Mouse (Mus musculus) MEL (cell line): Measurements from ENCODE around the gene Plxnc1. TPM values are rescaled to one million over a fixed set of nuclear protein-coding genes. Genes with fewer than 3 reads are reported as not detected.
A peak's percentile ranks its signal among the peaks of the same experiment; 100 is the strongest.

Experiments used
- DNase-seq: peaks from one replicate; pipeline ENCODE4 v3.0.0; 2011; ENCODE audit warnings: low read depth, low spot score
- H3K27ac ChIP-seq: 2 replicates; pipeline ENCODE4 v1.5.1; 2012; ENCODE audit warnings: low read depth, mild to moderate bottlenecking, control low read depth, low read length, moderate library complexity; ENCODE audit not compliant: control insufficient read depth
- H3K27me3 ChIP-seq, 2 experiments: fragments of 150-350 bp in 1 of 2; sonication (generic) in 1 of 2; 2 replicates each; pipeline ENCODE4 v1.6.1; 2012; ENCODE audit warnings: low read length in 2 of 2, mild to moderate bottlenecking in 2 of 2, improper control_type of control experiment in 1 of 2, moderate library complexity in 1 of 2; ENCODE audit not compliant: insufficient read depth in 2 of 2, control insufficient read depth in 1 of 2
- H3K36me3 ChIP-seq, 2 experiments: 2 replicates each; pipeline ENCODE4 v1.6.1; 2012 to 2014; ENCODE audit warnings: low read length in 2 of 2, improper control_type of control experiment in 1 of 2, inconsistent platforms in 1 of 2, mild to moderate bottlenecking in 1 of 2; ENCODE audit not compliant: insufficient read depth in 2 of 2, control insufficient read depth in 1 of 2
- H3K4me1 ChIP-seq, 2 experiments: fragments of 150-350 bp in 1 of 2; sonication (generic) in 1 of 2; 2 replicates each; pipeline ENCODE4 v1.6.1; 2012; ENCODE audit warnings: low read length in 2 of 2, improper control_type of control experiment in 1 of 2, mild to moderate bottlenecking in 1 of 2; ENCODE audit not compliant: insufficient read depth in 2 of 2, control insufficient read depth in 1 of 2
- H3K4me3 ChIP-seq, 2 experiments: fragments of 150-350 bp in 1 of 2; sonication (generic) in 1 of 2; 2 replicates each; pipeline ENCODE4 v1.5.1; 2012; ENCODE audit warnings: low read depth in 2 of 2, low read length in 2 of 2, mild to moderate bottlenecking in 2 of 2, moderate library complexity in 2 of 2, control low read depth in 1 of 2, improper control_type of control experiment in 1 of 2; ENCODE audit not compliant: control insufficient read depth in 1 of 2, insufficient read depth in 1 of 2
- H3K79me2 ChIP-seq: 2 replicates; pipeline ENCODE4 v1.6.1; 2012; ENCODE audit warnings: mild to moderate bottlenecking, low read length, moderate library complexity; ENCODE audit not compliant: control insufficient read depth, poor library complexity, insufficient read depth
- H3K9ac ChIP-seq: 2 replicates; pipeline ENCODE4 v1.6.1; 2012; ENCODE audit warnings: low read depth, mild to moderate bottlenecking, control low read depth, low read length, moderate library complexity; ENCODE audit not compliant: control insufficient read depth, poor library complexity, severe bottlenecking
- H3K9me3 ChIP-seq: fragments of 150-350 bp; sonication (generic); replicated peaks from 2 replicates; pipeline ENCODE4 v1.6.1; 2012; ENCODE audit warnings: mild to moderate bottlenecking, low read length, improper control_type of control experiment, moderate library complexity; ENCODE audit not compliant: insufficient read depth
- CHD1 ChIP-seq: IDR thresholded peaks from 2 replicates; pipeline ENCODE4 v1.6.1; 2012; ENCODE audit warnings: low read depth, mild to moderate bottlenecking, inconsistent platforms, low read length, improper control_type of control experiment
- CHD2 ChIP-seq: IDR thresholded peaks from 2 replicates; pipeline ENCODE4 v1.6.1; 2011; ENCODE audit warnings: low read length, improper control_type of control experiment
- CTCF ChIP-seq, 3 experiments: IDR thresholded peaks in 2 of 3; conservative IDR thresholded peaks in 1 of 3; 2 replicates each; pipeline ENCODE4 v1.5.1; 2011 to 2012; ENCODE audit warnings: low read length in 3 of 3, low read depth in 2 of 3, mild to moderate bottlenecking in 2 of 3, improper control_type of control experiment in 1 of 3, inconsistent platforms in 1 of 3, mixed read lengths in 1 of 3, moderate library complexity in 1 of 3; ENCODE audit not compliant: control insufficient read depth in 1 of 3, insufficient read depth in 1 of 3, poor library complexity in 1 of 3, severe bottlenecking in 1 of 3
- E2F4 ChIP-seq: IDR thresholded peaks from 2 replicates; pipeline ENCODE4 v1.6.1; 2011; ENCODE audit warnings: low read depth, low read length, improper control_type of control experiment, borderline replicate concordance
- ELF1 ChIP-seq: IDR thresholded peaks from 2 replicates; pipeline ENCODE4 v1.6.1; 2014; ENCODE audit warnings: low read depth, mild to moderate bottlenecking, inconsistent platforms, low read length, improper control_type of control experiment, moderate library complexity
- EP300 ChIP-seq, 2 experiments: IDR thresholded peaks; 2 replicates each; pipeline ENCODE4 v1.6.1; 2011; ENCODE audit warnings: improper control_type of control experiment in 2 of 2, low read length in 2 of 2, low read depth in 1 of 2, mild to moderate bottlenecking in 1 of 2
- ETS1 ChIP-seq: IDR thresholded peaks from 2 replicates; pipeline ENCODE4 v1.6.1; 2012; ENCODE audit warnings: low read depth, mild to moderate bottlenecking, inconsistent platforms, low read length, improper control_type of control experiment, moderate library complexity
- GABPA ChIP-seq: IDR thresholded peaks from 2 replicates; pipeline ENCODE4 v1.6.1; 2012; ENCODE audit warnings: low read depth, mild to moderate bottlenecking, inconsistent platforms, low read length, improper control_type of control experiment, moderate library complexity
- GATA1 ChIP-seq: IDR thresholded peaks from 2 replicates; pipeline ENCODE4 v1.6.1; 2011; ENCODE audit warnings: low read depth, low read length, improper control_type of control experiment
- JUND ChIP-seq: IDR thresholded peaks from 2 replicates; pipeline ENCODE4 v1.6.1; 2011; ENCODE audit warnings: low read depth, mild to moderate bottlenecking, improper control_type of control experiment, low read length
- KAT2A ChIP-seq: conservative IDR thresholded peaks from 2 replicates; pipeline ENCODE4 v1.6.1; 2012; ENCODE audit warnings: low read depth, low read length, improper control_type of control experiment, inconsistent platforms
- MAFK ChIP-seq: IDR thresholded peaks from 2 replicates; pipeline ENCODE4 v1.6.1; 2011; ENCODE audit warnings: low read depth, mild to moderate bottlenecking, low read length, improper control_type of control experiment, borderline replicate concordance
- MAX ChIP-seq: IDR thresholded peaks from 2 replicates; pipeline ENCODE4 v1.6.1; 2011; ENCODE audit warnings: low read length, improper control_type of control experiment
- MAZ ChIP-seq: IDR thresholded peaks from 2 replicates; pipeline ENCODE4 v1.6.1; 2012; ENCODE audit warnings: low read depth, mild to moderate bottlenecking, inconsistent platforms, low read length, improper control_type of control experiment
- MEF2A ChIP-seq: IDR thresholded peaks from 2 replicates; pipeline ENCODE4 v1.6.1; 2014; ENCODE audit warnings: low read depth, mild to moderate bottlenecking, inconsistent platforms, low read length, improper control_type of control experiment; ENCODE audit not compliant: poor library complexity, insufficient replicate concordance, severe bottlenecking; ENCODE audit errors: extremely low read depth
- MXI1 ChIP-seq: IDR thresholded peaks from 2 replicates; pipeline ENCODE4 v1.6.1; 2011; ENCODE audit warnings: mild to moderate bottlenecking, low read depth, low read length, improper control_type of control experiment
- MYB ChIP-seq: IDR thresholded peaks from 2 replicates; pipeline ENCODE4 v1.6.1; 2011; ENCODE audit warnings: mild to moderate bottlenecking, low read depth, low read length, improper control_type of control experiment
- NELFE ChIP-seq: IDR thresholded peaks from 2 replicates; pipeline ENCODE4 v1.6.1; 2011; ENCODE audit warnings: low read depth, low read length, improper control_type of control experiment
- NRF1 ChIP-seq: IDR thresholded peaks from 2 replicates; pipeline ENCODE4 v1.6.1; 2014; ENCODE audit warnings: low read depth, mild to moderate bottlenecking, inconsistent platforms, low read length, improper control_type of control experiment, moderate library complexity; ENCODE audit not compliant: poor library complexity, insufficient read depth, severe bottlenecking
- POLR2A ChIP-seq, 2 experiments: IDR thresholded peaks; 2 replicates each; pipeline ENCODE4 v1.6.1; 2011 to 2012; ENCODE audit warnings: low read length in 2 of 2, mild to moderate bottlenecking in 2 of 2, control low read depth in 1 of 2, improper control_type of control experiment in 1 of 2, low read depth in 1 of 2, moderate library complexity in 1 of 2; ENCODE audit not compliant: control insufficient read depth in 1 of 2, insufficient read depth in 1 of 2, poor library complexity in 1 of 2
- POLR2AphosphoS2 ChIP-seq: IDR thresholded peaks from 2 replicates; pipeline ENCODE4 v1.6.1; 2011; ENCODE audit warnings: low read length, improper control_type of control experiment
- RAD21 ChIP-seq: IDR thresholded peaks from 2 replicates; pipeline ENCODE4 v1.6.1; 2011; ENCODE audit warnings: mild to moderate bottlenecking, low read depth, low read length, improper control_type of control experiment
- RCOR1 ChIP-seq: IDR thresholded peaks from 2 replicates; pipeline ENCODE4 v1.6.1; 2012; ENCODE audit warnings: low read depth, mild to moderate bottlenecking, inconsistent platforms, low read length, improper control_type of control experiment
- SIN3A ChIP-seq: IDR thresholded peaks from 2 replicates; pipeline ENCODE4 v1.6.1; 2012; ENCODE audit warnings: low read length, improper control_type of control experiment, inconsistent platforms
- SMC3 ChIP-seq: IDR thresholded peaks from 2 replicates; pipeline ENCODE4 v1.6.1; 2011; ENCODE audit warnings: low read depth, low read length, improper control_type of control experiment
- TAL1 ChIP-seq: IDR thresholded peaks from 2 replicates; pipeline ENCODE4 v1.6.1; 2012; ENCODE audit warnings: mild to moderate bottlenecking, inconsistent platforms, low read length, moderate library complexity, mixed read lengths
- TCF12 ChIP-seq: IDR thresholded peaks from 2 replicates; pipeline ENCODE4 v1.6.1; 2014; ENCODE audit warnings: low read depth, mild to moderate bottlenecking, inconsistent platforms, low read length, improper control_type of control experiment, moderate library complexity
- USF1 ChIP-seq: IDR thresholded peaks from 2 replicates; pipeline ENCODE4 v1.6.1; 2014; ENCODE audit warnings: low read depth, mild to moderate bottlenecking, inconsistent platforms, low read length, improper control_type of control experiment, moderate library complexity
- USF2 ChIP-seq, 2 experiments: IDR thresholded peaks; 2 replicates each; pipeline ENCODE4 v1.6.1; 2011 to 2012; ENCODE audit warnings: improper control_type of control experiment in 2 of 2, low read length in 2 of 2, borderline replicate concordance in 1 of 2, inconsistent platforms in 1 of 2, low read depth in 1 of 2, mild to moderate bottlenecking in 1 of 2; ENCODE audit not compliant: insufficient read depth in 1 of 2
- ZC3H11A ChIP-seq: IDR thresholded peaks from 2 replicates; pipeline ENCODE4 v1.6.1; 2012; ENCODE audit warnings: low read depth, mild to moderate bottlenecking, inconsistent platforms, low read length, improper control_type of control experiment
- ZMIZ1 ChIP-seq: IDR thresholded peaks from 2 replicates; pipeline ENCODE4 v1.6.1; 2012; ENCODE audit warnings: low read depth, mild to moderate bottlenecking, inconsistent platforms, low read length, improper control_type of control experiment, moderate library complexity
- ZNF384 ChIP-seq: IDR thresholded peaks from 2 replicates; pipeline ENCODE4 v1.6.1; 2012; ENCODE audit warnings: low read depth, mild to moderate bottlenecking, inconsistent platforms, low read length, improper control_type of control experiment
- polyA plus RNA-seq, 2 experiments: library from polyadenylated mRNA; stranded (reverse) in 1 of 2; unstranded in 1 of 2; fragments of >175 nt in 1 of 2; fragments of >200 nt in 1 of 2; gene quantifications; 2 replicates each; pipeline versions ENCODE4 v1.2.1 to v1.2.4; 2012; ENCODE audit warnings: low replicate concordance in 2 of 2, low read depth in 1 of 2; ENCODE audit not compliant: insufficient read length in 2 of 2, insufficient read depth in 1 of 2, missing spikeins in 1 of 2
- total RNA-seq: library from RNA; depleted of rRNA; stranded (reverse); fragments of 300-350 nt; gene quantifications from 2 replicates; pipeline ENCODE4 v1.2.3, GENCODE M21; 2012

Gene Plxnc1
- total and polyA plus RNA-seq, 3 experiments, result 15.1 to 30.1 TPM; not detected in 1

DNA sequence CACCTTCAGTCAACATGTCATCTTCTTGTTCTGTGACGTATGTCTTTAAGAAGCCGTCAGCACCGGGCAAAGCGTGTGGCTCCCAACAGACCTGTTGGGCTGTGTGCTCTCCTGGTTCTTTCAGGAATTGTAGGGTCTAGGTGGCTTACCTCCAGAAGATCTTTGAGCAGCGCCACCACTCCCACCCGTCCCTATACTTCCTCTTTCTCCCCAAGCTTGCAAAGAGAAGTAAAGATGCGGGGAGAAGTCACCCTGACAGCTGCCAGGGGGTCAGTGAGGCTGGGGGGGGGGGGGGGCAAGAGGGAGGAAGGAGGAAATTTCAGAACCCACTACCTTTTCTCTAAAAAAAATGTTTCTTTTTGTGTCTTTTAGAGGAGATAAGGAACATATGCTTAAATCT lies 22.2 kb upstream of the Plxnc1 start:
- peaks cover 0 to 17% of the 10 kb centered on the region in 2 experiments; a peak in 2 of 4 replicates for H3K36me3 ChIP-seq
- peak overlapping the region; percentile 7; the same call in 1 of the 2 replicates for H3K9ac ChIP-seq
- peaks cover 7 to 21% of the 10 kb centered on the region in 2 experiments; a peak in 3 of 4 replicates for H3K4me1 ChIP-seq
- no peaks in the 10 kb centered on the region for H3K79me2 ChIP-seq
- H3K9me3 ChIP-seq, result no peaks in the 10 kb centered on the region
- TF ChIP-seq CHD1, result no peak
- TF ChIP-seq RCOR1, result 0 out of 2 replicates have a peak, but pooled peaks have one; percentile 18
- 0 out of 2 replicates have a peak, but pooled peaks have one; percentile 9 for TF ChIP-seq ETS1
- TF ChIP-seq SMC3, result 0 out of 2 replicates have a peak, but pooled peaks have one; percentile 10
- H3K27me3 ChIP-seq, result no peaks in the 10 kb centered on the region
- no peak overlapping the region for H3K27ac ChIP-seq
- DNase-seq, result peak; percentile 80
- no peak overlapping the region for H3K4me3 ChIP-seq

DNA sequence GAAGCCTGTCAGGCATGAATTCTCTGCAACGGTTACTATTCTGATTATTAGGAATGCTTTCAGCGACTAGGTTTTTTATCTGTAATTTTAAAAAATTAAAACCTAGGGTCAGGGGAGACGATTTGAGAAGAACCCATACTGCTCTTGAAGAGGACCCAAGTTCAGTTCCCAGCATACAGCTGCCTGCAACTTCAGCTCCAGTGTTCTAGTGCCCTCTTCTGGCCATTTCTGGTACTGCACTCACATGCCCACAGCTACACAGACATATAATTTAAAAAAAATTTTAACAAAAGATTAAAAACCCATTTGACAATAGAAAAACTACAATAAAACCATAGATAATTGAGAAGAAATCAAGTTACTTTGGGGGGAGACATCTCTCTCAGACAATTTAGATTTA lies 20.5 kb upstream of the Plxnc1 start:
- Histone ChIP-seq H3K79me2 (no peaks in the 10 kb centered on the region), H3K4me3 (no peak overlapping the region), H3K36me3 (peaks cover 0 to 28% of the 10 kb centered on the region in 2 experiments; a peak in 2 of 4 replicates), H3K9me3 (no peaks in the 10 kb centered on the region), H3K27ac (no peak overlapping the region), H3K27me3 (no peaks in the 10 kb centered on the region), H3K9ac (no peak overlapping the region), H3K4me1 (peaks cover 7 to 32% of the 10 kb centered on the region in 2 experiments; a peak in 3 of 4 replicates)
- DNase-seq, result peak; percentile 73
- TF ChIP-seq GATA1 (no peak), USF1 (no peak), TCF12 (no peak), E2F4 (no peak), MYB (no peak), SIN3A (no peak), GABPA (no peak), MAFK (no peak), MAZ (no peak), ZNF384 (peak; percentile 72), JUND (no peak), MEF2A (no peak), USF2 (IDR thresholded peaks at IDR 0.05; ENCODE audit: borderline replicate concordance in 1 of 2, insufficient read depth in 1 of 2, low read depth in 1 of 2, low read length in 2 of 2) (no peak), RCOR1 (0 out of 2 replicates have a peak, but pooled peaks have one; percentile 25), MXI1 (no peak), EP300 (IDR thresholded peaks at IDR 0.05; ENCODE audit: low read depth in 1 of 2, low read length in 2 of 2) (no peak), NELFE (no peak), ETS1 (no peak), KAT2A (no peak), CTCF (IDR thresholded peaks at IDR 0.05 in 2 of 3, conservative IDR thresholded peaks at IDR 0.05 in 1 of 3; ENCODE audit: control insufficient read depth in 1 of 3, insufficient read depth in 1 of 3, low read depth in 2 of 3, low read length in 3 of 3, poor library complexity in 1 of 3, severe bottlenecking in 1 of 3) (peak; percentile 76 to 84 (median 81)), ELF1 (no peak), MAX (no peak), TAL1 (no peak), CHD2 (no peak), POLR2AphosphoS2 (no peak), CHD1 (no peak), SMC3 (peak; percentile 78), ZC3H11A (peak; percentile 87), NRF1 (no peak), ZMIZ1 (no peak), POLR2A (IDR thresholded peaks at IDR 0.05; ENCODE audit: control insufficient read depth in 1 of 2, insufficient read depth in 1 of 2, low read depth in 1 of 2, low read length in 2 of 2, poor library complexity in 1 of 2) (no peak), RAD21 (peak; percentile 90)
